Mouse (Mus musculus): ENCODE data around the gene Hoxc12. TPM values are rescaled to one million over a fixed set of nuclear protein-coding genes. Genes with fewer than 3 reads are reported as not detected.

Gene Hoxc12
- polyA plus RNA-seq, 1 experiment from 2014 or later = not detected

GRCm38 (mm10) chr15:102956906-102957305, 20.3 kb downstream of the Hoxc12 start:
- Histone ChIP-seq H3K4me1 (no peaks in the 10 kb centered on the region), H3K9me3 (no peaks in the 10 kb centered on the region), H3K4me2 (no peak overlapping the region), H3K36me3 (no peaks in the 10 kb centered on the region), H3K27me3 (peaks cover 100% of the 10 kb centered on the region), H3K4me3 (no peak overlapping the region), H3K9ac (no peak overlapping the region), H3K27ac (no peak overlapping the region)
- no peak for ATAC-seq (ENCODE audit: borderline replicate concordance, extremely low read depth, low FRiP score, low TSS enrichment)
- under 1% methylated on average over 12 of the region's 12 CpGs for WGBS

- no peak overlapping the region for H3K4me3 ChIP-seq
- 1% methylated on average over 13 of the region's 13 CpGs for WGBS
- no peak for ATAC-seq (ENCODE audit: borderline replicate concordance, extremely low read depth, low FRiP score, low TSS enrichment)
- no peaks in the 10 kb centered on the region for H3K9me3 ChIP-seq
- H3K27me3 ChIP-seq = peaks cover 98% of the 10 kb centered on the region
- no peaks in the 10 kb centered on the region for H3K36me3 ChIP-seq
- H3K27ac ChIP-seq = no peak overlapping the region
- no peak overlapping the region for H3K9ac ChIP-seq
- H3K4me1 ChIP-seq = no peaks in the 10 kb centered on the region
- H3K4me2 ChIP-seq = no peak overlapping the region
Observed at GRCm38 (mm10) chr15:102959663-102960191, 23.2 kb downstream of the Hoxc12 start.

- Histone ChIP-seq H3K4me1 (0 out of 2 replicates have a peak, but pooled peaks cover 5% of the 10 kb centered on the region), H3K4me3 (no peak overlapping the region), H3K9ac (no peak overlapping the region), H3K4me2 (no peak overlapping the region), H3K27me3 (peaks cover 98% of the 10 kb centered on the region), H3K27ac (no peak overlapping the region), H3K36me3 (no peaks in the 10 kb centered on the region), H3K9me3 (no peaks in the 10 kb centered on the region)
- 3% methylated on average over 6 of the region's 6 CpGs for WGBS
- ATAC-seq (ENCODE audit: borderline replicate concordance, extremely low read depth, low FRiP score, low TSS enrichment) = no peak
Observed at GRCm38 (mm10) chr15:102961728-102962127, 25.2 kb downstream of the Hoxc12 start.

GRCm38 (mm10) chr15:102962492-102962891, 25.9 kb downstream of the Hoxc12 start:
- 1% methylated on average over 13 of the region's 13 CpGs for WGBS
- Histone ChIP-seq H3K27ac (no peak overlapping the region), H3K4me3 (no peak overlapping the region)

GRCm38 (mm10) chr15:102963259-102963658, 26.7 kb downstream of the Hoxc12 start:
- peaks cover 97% of the 10 kb centered on the region for H3K27me3 ChIP-seq
- ATAC-seq (ENCODE audit: borderline replicate concordance, extremely low read depth, low FRiP score, low TSS enrichment) = no peak
- 2% methylated on average over 8 of the region's 8 CpGs for WGBS
- H3K4me2 ChIP-seq = no peak overlapping the region
- no peak overlapping the region for H3K9ac ChIP-seq
- H3K9me3 ChIP-seq = no peaks in the 10 kb centered on the region
- no peak overlapping the region for H3K27ac ChIP-seq
- no peak overlapping the region for H3K4me3 ChIP-seq
- 0 out of 2 replicates have a peak, but pooled peaks cover 5% of the 10 kb centered on the region for H3K4me1 ChIP-seq
- H3K36me3 ChIP-seq = no peaks in the 10 kb centered on the region

More at GRCm38 (mm10) chr15:102962492-102962891, 25.9 kb downstream of the Hoxc12 start:
- no peak for ATAC-seq (ENCODE audit: borderline replicate concordance, extremely low read depth, low FRiP score, low TSS enrichment)
- no peak overlapping the region for H3K4me2 ChIP-seq
- 0 out of 2 replicates have a peak, but pooled peaks cover 5% of the 10 kb centered on the region for H3K4me1 ChIP-seq
- H3K9me3 ChIP-seq = no peaks in the 10 kb centered on the region
- no peaks in the 10 kb centered on the region for H3K36me3 ChIP-seq
- no peak overlapping the region for H3K9ac ChIP-seq
- H3K27me3 ChIP-seq = peaks cover 98% of the 10 kb centered on the region

GRCm38 (mm10) chr15:102963671-102964640, 27.4 kb downstream of the Hoxc12 start:
- Histone ChIP-seq H3K27me3 (peaks cover 97% of the 10 kb centered on the region), H3K36me3 (no peaks in the 10 kb centered on the region), H3K4me2 (no peak overlapping the region), H3K4me3 (no peak overlapping the region), H3K4me1 (0 out of 2 replicates have a peak, but pooled peaks cover 5% of the 10 kb centered on the region), H3K9ac (no peak overlapping the region), H3K9me3 (no peaks in the 10 kb centered on the region), H3K27ac (no peak overlapping the region)
- WGBS = 2% methylated on average over 28 of the region's 28 CpGs
- no peak for ATAC-seq (ENCODE audit: borderline replicate concordance, extremely low read depth, low FRiP score, low TSS enrichment)

GRCm38 (mm10) chr15:102965003-102965891, 28.7 kb downstream of the Hoxc12 start:
- Histone ChIP-seq H3K9me3 (no peaks in the 10 kb centered on the region), H3K27ac (no peak overlapping the region), H3K36me3 (no peaks in the 10 kb centered on the region), H3K4me1 (0 out of 2 replicates have a peak, but pooled peaks cover 5% of the 10 kb centered on the region), H3K4me3 (no peak overlapping the region), H3K4me2 (no peak overlapping the region), H3K27me3 (peaks cover 97% of the 10 kb centered on the region), H3K9ac (no peak overlapping the region)
- no peak for ATAC-seq (ENCODE audit: borderline replicate concordance, extremely low read depth, low FRiP score, low TSS enrichment)
- WGBS = 4% methylated on average over 26 of the region's 26 CpGs

- H3K4me2 ChIP-seq = peak overlapping the region; percentile 12; the same call in 1 of the 2 replicates
- no peak overlapping the region for H3K27ac ChIP-seq
- 0 out of 2 replicates have a peak overlapping the region, but pooled peaks have one; percentile 9 for H3K4me3 ChIP-seq
- no peaks in the 10 kb centered on the region for H3K9me3 ChIP-seq
- H3K36me3 ChIP-seq = no peaks in the 10 kb centered on the region
- 0 out of 2 replicates have a peak, but pooled peaks cover 5% of the 10 kb centered on the region for H3K4me1 ChIP-seq
- no peak overlapping the region for H3K9ac ChIP-seq
- WGBS = 4% methylated on average over 30 of the region's 30 CpGs
- peaks cover 97% of the 10 kb centered on the region for H3K27me3 ChIP-seq
- ATAC-seq (ENCODE audit: borderline replicate concordance, extremely low read depth, low FRiP score, low TSS enrichment) = peak; percentile 59; the same call in 1 of the 2 replicates
Observed at GRCm38 (mm10) chr15:102965892-102966775, 29.6 kb downstream of the Hoxc12 start.

- H3K36me3 ChIP-seq = no peaks in the 10 kb centered on the region
- no peaks in the 10 kb centered on the region for H3K9me3 ChIP-seq
- 2% methylated on average over 27 of the region's 27 CpGs for WGBS
- peaks cover 97% of the 10 kb centered on the region for H3K27me3 ChIP-seq
- no peak for ATAC-seq (ENCODE audit: borderline replicate concordance, extremely low read depth, low FRiP score, low TSS enrichment)
- peak within 1 kb of the TSS; percentile 12; the same call in 1 of the 2 replicates for H3K4me2 ChIP-seq
- 0 out of 2 replicates have a peak within 1 kb of the TSS, but pooled peaks have one; percentile 9 for H3K4me3 ChIP-seq
- H3K4me1 ChIP-seq = 0 out of 2 replicates have a peak, but pooled peaks cover 5% of the 10 kb centered on the region
- H3K9ac ChIP-seq = no peak within 1 kb of the TSS
- H3K27ac ChIP-seq = no peak within 1 kb of the TSS
Observed at GRCm38 (mm10) chr15:102966776-102967311, 30.3 kb downstream of the Hoxc12 start, which contains the start of gene Hoxc10. TSS of gene Hoxc10 (plus strand) at chr15:102966796.

- Histone ChIP-seq H3K27me3 (peaks cover 99% of the 10 kb centered on the region), H3K9ac (no peak within 1 kb of the TSS), H3K9me3 (no peaks in the 10 kb centered on the region), H3K4me2 (peak within 1 kb of the TSS; percentile 12; the same call in 1 of the 2 replicates), H3K36me3 (no peaks in the 10 kb centered on the region), H3K4me1 (0 out of 2 replicates have a peak, but pooled peaks cover 5% of the 10 kb centered on the region), H3K4me3 (0 out of 2 replicates have a peak within 1 kb of the TSS, but pooled peaks have one; percentile 9), H3K27ac (no peak within 1 kb of the TSS)
- ATAC-seq (ENCODE audit: borderline replicate concordance, extremely low read depth, low FRiP score, low TSS enrichment) = no peak
- WGBS = 5% methylated on average over 12 of the region's 12 CpGs
Observed at GRCm38 (mm10) chr15:102967312-102967510, 30.7 kb downstream of the Hoxc12 start, which contains the start of gene Hoxc5. TSS of gene Hoxc5 (plus strand) at chr15:102967443.

All from lung, embryonic 15.5 days (tissue).